Comparison of ENCODE assay signal across 17 mouse cellular contexts in genomic region chr8:69877396-69877795, GRCm38 (mm10). TPM values are rescaled to one million over a fixed set of nuclear protein-coding genes. Genes with fewer than 3 reads are reported as not detected.
"Had no signal": no experiment of that assay in that cellular context is flagged by ENCODE, and none has a peak within 500 bp of the region (broad histone marks: within the 10 kb centered on the region; RNA-seq: fewer than 3 reads in every experiment).

No protein-coding gene starts in this region.

- H3K4me3 ChIP-seq: neural tube, embryonic 13.5 days; neural tube, embryonic 15.5 days; stomach, embryonic 15.5 days had no signal

- H3K4me2 ChIP-seq: neural tube, embryonic 13.5 days; neural tube, embryonic 15.5 days; stomach, embryonic 15.5 days had no signal

- DNase-seq: retina, postnatal 1 day; right cerebral cortex, adult 18-20 months; right cerebral cortex, postnatal 14 days; right cerebral cortex, postnatal 25 days; right cerebral cortex, postnatal 4 days; spleen, adult 18-20 months; thymus, adult 18-20 months; thymus, adult 2 months; thymus, postnatal 14 days; thymus, postnatal 25 days; thymus, postnatal 36 days; thymus, postnatal 4 days had no signal

- H3K9me3 ChIP-seq: neural tube, embryonic 13.5 days; neural tube, embryonic 15.5 days; stomach, embryonic 15.5 days had no signal

- H3K9ac ChIP-seq: neural tube, embryonic 13.5 days; neural tube, embryonic 15.5 days; stomach, embryonic 15.5 days had no signal

- H3K36me3 ChIP-seq: neural tube, embryonic 15.5 days; stomach, embryonic 15.5 days had no signal

- H3K27ac ChIP-seq: neural tube, embryonic 13.5 days; neural tube, embryonic 15.5 days; stomach, embryonic 15.5 days; stomach, postnatal 0 days had no signal

RNA-seq across cellular contexts. Expression of gene Cilp2, which starts 10.1 kb away (rescaled TPM):
- total RNA-seq: neutrophil, adult 5-6 weeks had no signal

RNA-seq across cellular contexts. Expression of gene Yjefn3, which starts 25.1 kb away (rescaled TPM):
- total RNA-seq: neutrophil, adult 5-6 weeks had no signal
